Mouse (Mus musculus) kidney, adult 9 months (tissue): Measurements from ENCODE around the gene Immp2l.

ENCODE experiments used
- DNase-seq: peaks from one replicate; pipeline ENCODE4 v3.0.0; 2022

Immp2l gene

GRCm38 (mm10) chr12:41878972-41879371 is 855.1 kb downstream of the Immp2l start:
- no peak for DNase-seq

DNA sequence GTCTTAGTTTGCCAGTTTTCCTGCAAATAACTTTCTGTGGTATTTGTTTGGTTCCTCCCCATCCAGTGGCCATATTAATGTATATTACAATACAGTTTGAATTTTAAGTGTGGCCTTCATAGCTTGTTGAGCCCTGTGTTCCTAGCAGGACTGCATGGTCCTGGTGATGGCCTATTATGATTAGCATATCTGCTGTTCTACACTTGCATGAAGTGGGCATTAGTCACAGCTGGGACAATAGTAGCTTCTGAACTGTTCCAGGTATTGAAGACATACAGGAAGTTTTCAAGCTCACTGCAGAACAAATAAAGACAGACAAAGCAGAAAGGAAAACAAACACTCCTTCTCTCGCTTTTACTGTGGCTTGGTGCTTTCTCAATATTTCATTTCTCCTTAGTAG is 855.5 kb downstream of the Immp2l start:
- no peak for DNase-seq

- DNase-seq, result no peak
These were observed 856.9 kb downstream of the Immp2l start for GRCm38 (mm10) chr12:41880833-41881232.

DNA sequence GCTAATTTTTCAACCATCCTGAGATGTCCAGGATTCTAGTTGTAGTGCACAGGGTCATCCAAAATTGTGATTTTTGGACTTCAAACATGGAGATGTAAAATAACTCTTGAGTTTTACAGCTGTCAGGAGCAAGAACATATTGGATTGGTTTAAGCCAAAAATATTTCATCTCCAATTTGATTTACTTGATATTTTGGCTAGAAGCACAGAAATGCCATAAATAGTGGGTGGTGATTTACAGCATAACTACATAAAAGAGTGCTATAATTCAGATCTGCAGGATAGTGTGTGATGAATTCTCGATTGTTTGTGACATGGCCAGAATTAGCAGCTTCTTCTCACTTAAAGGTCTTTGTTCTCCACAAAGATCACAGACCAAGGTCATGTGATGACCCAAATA is 884.1 kb downstream of the Immp2l start:
- DNase-seq, result no peak

- no peak for DNase-seq
These were observed 887.7 kb downstream of the Immp2l start for GRCm38 (mm10) chr12:41911626-41912025.

GRCm38 (mm10) chr12:41937751-41938150 is 913.9 kb downstream of the Immp2l start:
- DNase-seq, result no peak

- DNase-seq, result no peak
These were observed 918.0 kb downstream of the Immp2l start for GRCm38 (mm10) chr12:41941853-41942252.

DNA sequence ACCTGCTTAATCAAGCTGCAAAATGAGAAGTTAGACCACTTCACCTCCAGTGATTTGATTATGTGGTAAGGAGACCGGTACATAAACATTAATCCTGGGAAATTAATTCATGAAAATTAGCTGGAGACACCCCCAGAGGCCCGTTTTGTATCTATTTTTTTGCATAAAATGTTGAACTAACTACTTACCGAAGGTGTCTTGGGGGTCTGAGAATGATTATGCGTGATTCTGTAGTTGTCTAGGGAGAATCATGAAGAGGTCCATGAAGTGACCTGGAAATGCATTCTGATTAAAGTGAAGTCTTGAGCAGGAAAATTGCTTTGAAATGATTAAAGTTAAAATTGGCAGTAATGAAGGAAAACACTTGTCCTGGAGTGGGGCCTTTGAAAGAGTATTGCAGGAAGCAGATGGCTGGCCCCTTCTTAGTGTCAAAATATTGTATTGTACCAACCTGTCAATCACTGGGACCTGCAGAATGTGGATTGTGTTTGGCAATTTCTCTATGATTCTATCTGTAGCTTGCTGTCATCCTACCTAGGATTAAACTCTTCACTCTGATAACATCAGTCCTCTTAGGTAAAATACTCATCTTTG is 920.3 kb downstream of the Immp2l start:
- DNase-seq, result no peak

- no peak for DNase-seq
These were observed 922.6 kb downstream of the Immp2l start for GRCm38 (mm10) chr12:41946536-41946935.

GRCm38 (mm10) chr12:41949409-41949808 is 925.5 kb downstream of the Immp2l start:
- no peak for DNase-seq

DNA sequence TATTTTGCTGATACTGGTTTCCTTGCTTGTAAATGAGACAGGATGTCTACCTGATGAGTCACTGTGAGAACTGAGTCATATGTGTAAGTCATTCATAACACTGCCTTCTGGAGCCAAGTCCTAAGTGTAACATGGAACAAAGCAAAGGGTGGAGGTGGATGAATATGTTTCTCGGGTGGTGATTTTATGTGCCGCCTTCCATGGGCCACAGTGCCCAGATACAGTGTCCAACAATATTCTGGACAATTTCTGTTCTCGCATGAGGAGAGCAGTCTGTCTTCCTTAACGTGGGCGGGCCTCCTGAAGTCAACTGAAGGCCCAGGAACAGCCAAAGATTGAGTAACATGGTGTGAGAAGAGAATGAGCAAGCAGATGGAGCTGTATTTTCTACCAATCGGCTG is 926.0 kb downstream of the Immp2l start:
- no peak for DNase-seq

GRCm38 (mm10) chr12:41950726-41951125 is 926.8 kb downstream of the Immp2l start:
- no peak for DNase-seq

DNA sequence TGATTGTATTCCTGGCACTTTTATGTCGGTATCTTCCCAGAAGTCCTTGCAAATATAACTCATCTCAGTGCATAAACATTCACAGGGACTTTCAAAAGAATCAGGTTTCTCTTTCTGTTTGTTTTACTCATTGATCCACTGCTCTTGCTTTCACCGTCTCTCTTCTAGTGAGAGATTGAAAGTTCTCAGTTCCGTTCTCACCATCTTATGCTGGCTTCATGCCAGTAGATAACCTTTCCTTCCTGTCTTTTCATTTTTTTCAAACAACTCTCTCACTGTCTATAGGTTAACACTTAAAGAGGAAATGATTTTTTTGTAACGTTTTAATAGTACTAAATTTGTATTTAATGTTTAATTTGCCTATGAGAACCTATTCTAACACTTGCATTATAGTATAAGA is 937.1 kb downstream of the Immp2l start:
- DNase-seq, result no peak

- no peak for DNase-seq
These were observed 967.5 kb downstream of the Immp2l start for GRCm38 (mm10) chr12:41991408-41991807.
